Mouse (Mus musculus) ES-Bruce4 (cell line): ENCODE measurements around the gene Unc5c.

ENCODE experiments used
- CTCF ChIP-seq: IDR thresholded peaks from one replicate; pipeline ENCODE4 v1.8.1; 2011; ENCODE audit warnings: low read depth, low read length
- EP300 ChIP-seq: IDR thresholded peaks from 2 replicates; pipeline ENCODE4 v1.6.1; 2011; ENCODE audit warnings: low read depth, low read length; ENCODE audit not compliant: insufficient read depth
- POLR2A ChIP-seq: IDR thresholded peaks from one replicate; pipeline ENCODE4 v1.8.1; 2011; ENCODE audit warnings: low read length; ENCODE audit not compliant: insufficient read depth

- TF ChIP-seq POLR2A (no peak), CTCF (no peak), EP300 (no peak)
These were observed 153.7 kb downstream of the Unc5c start for GRCm38 (mm10) chr3:141618675-141619074.
